Mouse (Mus musculus): Measurements from ENCODE around the gene Tbl2.
A peak's percentile ranks its signal among the peaks of the same experiment; 100 is the strongest.

Gene Tbl2

GRCm38 (mm10) chr5:135156496-135156895 is 7.0 kb downstream of the Tbl2 start:
- no peak for DNase-seq

- no peak for DNase-seq
These were observed 11.8 kb downstream of the Tbl2 start for GRCm38 (mm10) chr5:135161221-135161620.

- DNase-seq = no peak
These were observed 12.2 kb downstream of the Tbl2 start for GRCm38 (mm10) chr5:135161650-135162049.

- no peak for DNase-seq
These were observed 12.9 kb downstream of the Tbl2 start for GRCm38 (mm10) chr5:135162361-135162760.

- DNase-seq = no peak
These were observed 13.4 kb downstream of the Tbl2 start for GRCm38 (mm10) chr5:135162821-135163220.

GRCm38 (mm10) chr5:135166909-135167308 is 17.5 kb downstream of the Tbl2 start:
- DNase-seq = no peak

GRCm38 (mm10) chr5:135167469-135167868 is 18.0 kb downstream of the Tbl2 start:
- DNase-seq = no peak

- DNase-seq = peak; percentile 94 to 96
These were observed 18.9 kb downstream of the Tbl2 start, which contains the start of gene Bcl7b for GRCm38 (mm10) chr5:135168063-135169062. Gene Bcl7b, plus strand, starts transcription at chr5:135168283.

GRCm38 (mm10) chr5:135169479-135169878 is 20.0 kb downstream of the Tbl2 start:
- DNase-seq = no peak

- DNase-seq = no peak
These were observed 22.3 kb downstream of the Tbl2 start for GRCm38 (mm10) chr5:135171688-135172220.

GRCm38 (mm10) chr5:135172986-135173385 is 23.5 kb downstream of the Tbl2 start:
- DNase-seq = no peak

- no peak for DNase-seq
These were observed 25.6 kb downstream of the Tbl2 start for GRCm38 (mm10) chr5:135175086-135175485.

GRCm38 (mm10) chr5:135178523-135178922 is 29.1 kb downstream of the Tbl2 start:
- DNase-seq = no peak

GRCm38 (mm10) chr5:135178996-135179395 is 29.5 kb downstream of the Tbl2 start:
- no peak for DNase-seq

- DNase-seq = no peak
These were observed 30.2 kb downstream of the Tbl2 start for GRCm38 (mm10) chr5:135179616-135180015.

GRCm38 (mm10) chr5:135180796-135181195 is 31.3 kb downstream of the Tbl2 start:
- no peak for DNase-seq

GRCm38 (mm10) chr5:135181776-135182175 is 32.3 kb downstream of the Tbl2 start:
- no peak for DNase-seq

- DNase-seq = no peak
These were observed 33.8 kb downstream of the Tbl2 start for GRCm38 (mm10) chr5:135183131-135183861.

- no peak for DNase-seq
These were observed 35.6 kb downstream of the Tbl2 start for GRCm38 (mm10) chr5:135185016-135185415.

GRCm38 (mm10) chr5:135185596-135185995 is 36.1 kb downstream of the Tbl2 start:
- no peak for DNase-seq

- DNase-seq = no peak
These were observed 36.8 kb downstream of the Tbl2 start for GRCm38 (mm10) chr5:135186231-135186620.

- DNase-seq = peak; percentile 98 to 99
These were observed 37.3 kb downstream of the Tbl2 start, which contains the start of gene Baz1b for GRCm38 (mm10) chr5:135186621-135187348. Gene Baz1b, plus strand, starts transcription at chr5:135187264.
